Mouse (Mus musculus): ENCODE measurements around the gene Cav3. TPM values are rescaled to one million over a fixed set of nuclear protein-coding genes. Genes with fewer than 3 reads are reported as not detected.

Cav3 gene
- total RNA-seq, 2 experiments from 2014 or later = not detected

GRCm38 (mm10) chr6:112493371-112493770, 34.1 kb downstream of the Cav3 start:
- ATAC-seq (replicated peaks; ENCODE audit: low FRiP score, poor library complexity, severe bottlenecking) = no peak

GRCm38 (mm10) chr6:112494620-112495081, 35.3 kb downstream of the Cav3 start:
- ATAC-seq (replicated peaks; ENCODE audit: low FRiP score, poor library complexity, severe bottlenecking) = no peak

GRCm38 (mm10) chr6:112495219-112495618, 35.9 kb downstream of the Cav3 start:
- no peak for ATAC-seq (replicated peaks; ENCODE audit: low FRiP score, poor library complexity, severe bottlenecking)

GRCm38 (mm10) chr6:112496291-112497060, 37.2 kb downstream of the Cav3 start:
- ATAC-seq (replicated peaks; ENCODE audit: low FRiP score, poor library complexity, severe bottlenecking) = no peak

- ATAC-seq (replicated peaks; ENCODE audit: low FRiP score, poor library complexity, severe bottlenecking) = no peak
Observed at GRCm38 (mm10) chr6:112497456-112497855, 38.2 kb downstream of the Cav3 start.

- no peak for ATAC-seq (replicated peaks; ENCODE audit: low FRiP score, poor library complexity, severe bottlenecking)
Observed at GRCm38 (mm10) chr6:112498716-112499115, 39.4 kb downstream of the Cav3 start.

- no peak for ATAC-seq (replicated peaks; ENCODE audit: low FRiP score, poor library complexity, severe bottlenecking)
Observed at GRCm38 (mm10) chr6:112499456-112499855, 40.2 kb downstream of the Cav3 start.

GRCm38 (mm10) chr6:112501156-112501555, 41.9 kb downstream of the Cav3 start:
- no peak for ATAC-seq (replicated peaks; ENCODE audit: low FRiP score, poor library complexity, severe bottlenecking)

- ATAC-seq (replicated peaks; ENCODE audit: low FRiP score, poor library complexity, severe bottlenecking) = no peak
Observed at GRCm38 (mm10) chr6:112507617-112508016, 48.3 kb downstream of the Cav3 start.

GRCm38 (mm10) chr6:112509590-112510131, 50.4 kb downstream of the Cav3 start:
- no peak for ATAC-seq (replicated peaks; ENCODE audit: low FRiP score, poor library complexity, severe bottlenecking)

- ATAC-seq (replicated peaks; ENCODE audit: low FRiP score, poor library complexity, severe bottlenecking) = no peak
Observed at GRCm38 (mm10) chr6:112510346-112510745, 51.0 kb downstream of the Cav3 start.

- ATAC-seq (replicated peaks; ENCODE audit: low FRiP score, poor library complexity, severe bottlenecking) = no peak
Observed at GRCm38 (mm10) chr6:112514591-112514990, 55.3 kb downstream of the Cav3 start.

GRCm38 (mm10) chr6:112516496-112516895, 57.2 kb downstream of the Cav3 start:
- no peak for ATAC-seq (replicated peaks; ENCODE audit: low FRiP score, poor library complexity, severe bottlenecking)

- no peak for ATAC-seq (replicated peaks; ENCODE audit: low FRiP score, poor library complexity, severe bottlenecking)
Observed at GRCm38 (mm10) chr6:112517572-112517971, 58.3 kb downstream of the Cav3 start.

GRCm38 (mm10) chr6:112517991-112518390, 58.7 kb downstream of the Cav3 start:
- ATAC-seq (replicated peaks; ENCODE audit: low FRiP score, poor library complexity, severe bottlenecking) = no peak

Other genes with a start within 250 kb of the Cav3 start
- gene Lmcd1, start 185.7 kb upstream of the Cav3 start, total RNA-seq (2015; ENCODE audit: low replicate concordance) = not detected in 2 replicates
- gene Lmcd1, start 185.7 kb upstream of the Cav3 start, total RNA-seq (2017; ENCODE audit: low replicate concordance) = not detected in 2 replicates
- not detected in 2 replicates for gene Ssu2, start 71.5 kb upstream of the Cav3 start, total RNA-seq (2015; ENCODE audit: low replicate concordance)
- not detected in 2 replicates for gene Ssu2, start 71.5 kb upstream of the Cav3 start, total RNA-seq (2017; ENCODE audit: low replicate concordance)
- gene Oxtr, start 30.4 kb downstream of the Cav3 start, total RNA-seq (2015; ENCODE audit: low replicate concordance) = not detected in 2 replicates
- gene Oxtr, start 30.4 kb downstream of the Cav3 start, total RNA-seq (2017; ENCODE audit: low replicate concordance) = 0.39 TPM in 1 of 2 replicates, not detected in the other
- gene Rad18, start 237.2 kb downstream of the Cav3 start, total RNA-seq (2015; ENCODE audit: low replicate concordance) = 44.7 and 50.3 TPM in 2 replicates
- gene Rad18, start 237.2 kb downstream of the Cav3 start, total RNA-seq (2017; ENCODE audit: low replicate concordance) = 45.6 and 47.0 TPM in 2 replicates

All from erythroid progenitor cell, adult 5-6 weeks (primary cell).